Mouse (Mus musculus): ENCODE results near the gene Clec10a.

Gene Clec10a

GRCm38 (mm10) chr11:70185120-70185519 lies 29.1 kb downstream of the Clec10a start:
- DNase-seq: no peak

GRCm38 (mm10) chr11:70189319-70190134 lies 33.5 kb downstream of the Clec10a start:
- peak in 1 of 2 experiments; percentile 40 for DNase-seq

GRCm38 (mm10) chr11:70191188-70191587 lies 35.2 kb downstream of the Clec10a start:
- DNase-seq: peak in 1 of 2 experiments; percentile 15

- DNase-seq: no peak
These were observed 36.2 kb downstream of the Clec10a start for GRCm38 (mm10) chr11:70192157-70192556.

GRCm38 (mm10) chr11:70193354-70194285 lies 37.6 kb downstream of the Clec10a start:
- peak in 1 of 2 experiments; percentile 46 for DNase-seq

GRCm38 (mm10) chr11:70198332-70198731 lies 42.3 kb downstream of the Clec10a start:
- DNase-seq: peak in 1 of 2 experiments; percentile 22

GRCm38 (mm10) chr11:70199107-70199506 lies 43.1 kb downstream of the Clec10a start:
- no peak for DNase-seq

- DNase-seq: peak in 1 of 2 experiments; percentile 67
These were observed 44.1 kb downstream of the Clec10a start for GRCm38 (mm10) chr11:70200036-70200608.

- DNase-seq: peak; percentile 91 to 95
These were observed 45.7 kb downstream of the Clec10a start for GRCm38 (mm10) chr11:70201691-70202090.

GRCm38 (mm10) chr11:70206801-70207200 lies 50.8 kb downstream of the Clec10a start:
- no peak for DNase-seq

GRCm38 (mm10) chr11:70207283-70207682 lies 51.3 kb downstream of the Clec10a start:
- no peak for DNase-seq

- DNase-seq: peak in 1 of 2 experiments; percentile 57
These were observed 52.9 kb downstream of the Clec10a start for GRCm38 (mm10) chr11:70208778-70209388.

- DNase-seq: no peak
These were observed 54.7 kb downstream of the Clec10a start for GRCm38 (mm10) chr11:70210681-70211080.

GRCm38 (mm10) chr11:70211972-70212371 lies 56.0 kb downstream of the Clec10a start:
- no peak for DNase-seq

- peak in 1 of 2 experiments; percentile 52 for DNase-seq
These were observed 56.4 kb downstream of the Clec10a start, which contains the start of gene Slc16a11 for GRCm38 (mm10) chr11:70212423-70212822. Slc16a11 (plus strand) TSS chr11:70212752.

GRCm38 (mm10) chr11:70212896-70213295 lies 56.9 kb downstream of the Clec10a start:
- DNase-seq: peak; percentile 85 to 88

- peak; percentile 43 to 72 for DNase-seq
These were observed 57.7 kb downstream of the Clec10a start for GRCm38 (mm10) chr11:70213736-70214135.

- peak; percentile 75 to 94 for DNase-seq
These were observed 58.3 kb downstream of the Clec10a start for GRCm38 (mm10) chr11:70214191-70214855.

- no peak for DNase-seq
These were observed 58.8 kb downstream of the Clec10a start for GRCm38 (mm10) chr11:70214856-70215209.

GRCm38 (mm10) chr11:70215301-70215700 lies 59.3 kb downstream of the Clec10a start:
- peak; percentile 68 to 84 for DNase-seq

GRCm38 (mm10) chr11:70216103-70216502 lies 60.1 kb downstream of the Clec10a start:
- DNase-seq: no peak

GRCm38 (mm10) chr11:70218039-70218438 lies 62.0 kb downstream of the Clec10a start:
- peak; percentile 62 to 82 for DNase-seq

Data from kidney, postnatal 25 days (tissue).